Mouse (Mus musculus) stomach, postnatal 0 days (tissue): ENCODE measurements at regions not wholly inside any gene's neighbourhood (a gene's known extent, or its start where the extent isn't known, plus 50 kb on each side); places are given as distances from the start of the nearest gene placed in this dataset.

Source experiments
- ATAC-seq: fragments of 200-750 bp; cut with Nextera tagmentation; 2 replicates; pipeline ENCODE4 v1.8.0; 2017; ENCODE audit not compliant: low FRiP score, low TSS enrichment
- DNase-seq: peaks from one replicate; pipeline ENCODE4 v3.0.0-alpha.2; 2016; ENCODE audit warnings: low spot score
- H3K27ac ChIP-seq: fragments of 300-500 bp; sonication (generic); replicated peaks from 2 replicates; pipeline ENCODE4 v1.5.1; 2014; ENCODE audit warnings: mild to moderate bottlenecking, control low read depth
- H3K27me3 ChIP-seq: fragments of 300-500 bp; sonication (generic); 2 replicates; pipeline ENCODE4 v1.6.1; 2014; ENCODE audit warnings: low read length; ENCODE audit not compliant: control insufficient read depth, insufficient read depth
- H3K36me3 ChIP-seq: fragments of 300-500 bp; sonication (generic); 2 replicates; pipeline ENCODE4 v1.6.1; 2014; ENCODE audit warnings: low read length, mixed read lengths; ENCODE audit not compliant: control insufficient read depth, insufficient read depth
- H3K4me1 ChIP-seq: fragments of 300-500 bp; sonication (generic); replicated peaks from 2 replicates; pipeline ENCODE4 v1.6.1; 2014; ENCODE audit warnings: antibody characterized with exemption; ENCODE audit not compliant: control insufficient read depth, insufficient read depth
- H3K4me2 ChIP-seq: fragments of 300-500 bp; sonication (generic); replicated peaks from 2 replicates; pipeline ENCODE4 v1.6.1; 2014; ENCODE audit warnings: low read depth, mild to moderate bottlenecking, control low read depth, moderate library complexity
- H3K4me3 ChIP-seq: fragments of 300-500 bp; sonication (generic); 2 replicates; pipeline ENCODE4 v1.5.1; 2014; ENCODE audit warnings: low read depth, low read length, control low read depth
- H3K9ac ChIP-seq: fragments of 300-500 bp; sonication (generic); 2 replicates; pipeline ENCODE4 v1.6.1; 2014; ENCODE audit warnings: mild to moderate bottlenecking, low read length, control low read depth, mixed read lengths
- H3K9me3 ChIP-seq: fragments of 300-500 bp; sonication (generic); 2 replicates; pipeline ENCODE4 v1.6.1; 2016; ENCODE audit warnings: low read length; ENCODE audit not compliant: control insufficient read depth
- CTCF ChIP-seq: IDR thresholded peaks from 2 replicates; pipeline ENCODE4 v1.5.1; 2016; ENCODE audit warnings: antibody characterized with exemption, low read depth, mild to moderate bottlenecking, moderate library complexity
- EP300 ChIP-seq: optimal IDR thresholded peaks from 2 replicates; pipeline ENCODE3; 2016; ENCODE audit warnings: antibody characterized with exemption
- WGBS: fragments of 180-500 bp; shearing (Covaris S2); extraction: QIAGEN DNeasy Blood & Tissue Kit; methylation state at CpG from one replicate; pipeline ENCODE4 v1.1.7; 2014; 5-methylcytosine and 5-hydroxymethylcytosine counted together

GRCm38 (mm10) chr19:19942697-19943096, 448.0 kb downstream of the Anxa1 start:
- no peak for ATAC-seq

GRCm38 (mm10) chr19:19921109-19921508, 469.6 kb downstream of the Anxa1 start:
- Histone ChIP-seq H3K27ac (no peak overlapping the region), H3K9ac (no peak overlapping the region), H3K36me3 (no peaks in the 10 kb centered on the region), H3K9me3 (no peaks in the 10 kb centered on the region), H3K4me1 (no peaks in the 10 kb centered on the region), H3K4me3 (no peak overlapping the region), H3K4me2 (no peak overlapping the region), H3K27me3 (no peaks in the 10 kb centered on the region)
- TF ChIP-seq CTCF (no peak), EP300 (no peak)
- ATAC-seq, result no peak
- 86% methylated on average over 2 of the region's 2 CpGs for WGBS
- DNase-seq, result no peak

More at GRCm38 (mm10) chr19:19942697-19943096, 448.0 kb downstream of the Anxa1 start:
- no peak overlapping the region for H3K27ac ChIP-seq
- 87% methylated on average over 3 of the region's 3 CpGs for WGBS
- no peaks in the 10 kb centered on the region for H3K27me3 ChIP-seq
- no peaks in the 10 kb centered on the region for H3K4me1 ChIP-seq
- H3K4me3 ChIP-seq, result no peak overlapping the region
- no peak overlapping the region for H3K4me2 ChIP-seq
- no peaks in the 10 kb centered on the region for H3K36me3 ChIP-seq
- no peak for DNase-seq
- no peaks in the 10 kb centered on the region for H3K9me3 ChIP-seq
- no peak overlapping the region for H3K9ac ChIP-seq
- TF ChIP-seq EP300 (no peak), CTCF (no peak)

GRCm38 (mm10) chr19:19885933-19886710, 504.6 kb downstream of the Anxa1 start:
- H3K4me1 ChIP-seq, result no peaks in the 10 kb centered on the region
- H3K4me3 ChIP-seq, result no peak overlapping the region
- ATAC-seq (no peak), DNase-seq (no peak)
- no peaks in the 10 kb centered on the region for H3K36me3 ChIP-seq
- H3K9ac ChIP-seq, result no peak overlapping the region
- no peak overlapping the region for H3K4me2 ChIP-seq
- no peak for TF ChIP-seq CTCF
- TF ChIP-seq EP300, result no peak
- WGBS, result 86% methylated on average over 8 of the region's 8 CpGs
- no peak overlapping the region for H3K27ac ChIP-seq
- H3K27me3 ChIP-seq, result no peaks in the 10 kb centered on the region
- H3K9me3 ChIP-seq, result no peaks in the 10 kb centered on the region

- no peak overlapping the region for H3K4me2 ChIP-seq
- H3K36me3 ChIP-seq, result no peaks in the 10 kb centered on the region
- DNase-seq, result no peak
- H3K4me1 ChIP-seq, result no peaks in the 10 kb centered on the region
- no peak for ATAC-seq
- H3K9me3 ChIP-seq, result no peaks in the 10 kb centered on the region
- no peak overlapping the region for H3K9ac ChIP-seq
- no peak overlapping the region for H3K27ac ChIP-seq
- TF ChIP-seq CTCF (no peak), EP300 (no peak)
- no peak overlapping the region for H3K4me3 ChIP-seq
- H3K27me3 ChIP-seq, result no peaks in the 10 kb centered on the region
These were observed 509.8 kb downstream of the Anxa1 start for GRCm38 (mm10) chr19:19880895-19881294.

- H3K27ac ChIP-seq, result no peak overlapping the region
- H3K4me1 ChIP-seq, result no peaks in the 10 kb centered on the region
- H3K9me3 ChIP-seq, result no peaks in the 10 kb centered on the region
- no peaks in the 10 kb centered on the region for H3K36me3 ChIP-seq
- ATAC-seq (no peak), DNase-seq (no peak)
- no peak overlapping the region for H3K4me3 ChIP-seq
- WGBS, result 51% methylated on average over 4 of the region's 4 CpGs
- H3K4me2 ChIP-seq, result no peak overlapping the region
- no peak overlapping the region for H3K9ac ChIP-seq
- no peak for TF ChIP-seq CTCF
- TF ChIP-seq EP300, result no peak
- no peaks in the 10 kb centered on the region for H3K27me3 ChIP-seq
These were observed 542.6 kb downstream of the Anxa1 start for GRCm38 (mm10) chr19:19848152-19848551.

- TF ChIP-seq CTCF, result no peak
- no peak for TF ChIP-seq EP300
- H3K9ac ChIP-seq, result no peak overlapping the region
- H3K9me3 ChIP-seq, result no peaks in the 10 kb centered on the region
- no peak overlapping the region for H3K4me3 ChIP-seq
- no peak overlapping the region for H3K27ac ChIP-seq
- H3K27me3 ChIP-seq, result no peaks in the 10 kb centered on the region
- 70% methylated on average over 1 of the region's 1 CpGs for WGBS
- H3K4me2 ChIP-seq, result no peak overlapping the region
- DNase-seq (no peak), ATAC-seq (no peak)
- no peaks in the 10 kb centered on the region for H3K36me3 ChIP-seq
- no peaks in the 10 kb centered on the region for H3K4me1 ChIP-seq
These were observed 582.8 kb downstream of the Anxa1 start for GRCm38 (mm10) chr19:19807992-19808391.
